Mouse (Mus musculus): ENCODE results near the gene Greb1.

DNA sequence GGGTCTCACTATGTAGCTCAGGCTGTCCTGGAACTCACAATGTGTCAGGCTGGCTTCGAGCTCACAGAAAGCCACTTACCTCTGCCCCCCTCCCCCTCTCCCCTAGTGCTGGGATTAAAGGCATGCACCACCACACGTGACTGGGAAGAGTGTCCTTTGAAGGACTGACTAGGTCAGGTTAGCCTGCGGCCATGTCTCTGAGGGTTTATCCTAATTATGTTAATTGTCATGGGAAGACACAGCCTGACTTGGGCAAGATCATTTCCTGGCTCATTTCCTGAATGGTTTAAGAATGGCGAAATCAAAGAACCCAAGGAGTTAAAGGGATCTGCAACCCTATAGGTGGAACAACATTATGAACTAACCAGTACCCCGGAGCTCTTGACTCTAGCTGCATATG is 105.9 kb downstream of the Greb1 start:
- no peak for TF ChIP-seq CTCF (IDR thresholded peaks at IDR 0.05; ENCODE audit: low read depth)
- TF ChIP-seq EP300 (IDR thresholded peaks at IDR 0.05; ENCODE audit: low read depth), result no peak

All from liver, embryonic 14.5 days (tissue).